Mouse (Mus musculus) spleen, postnatal 10 days (tissue): ENCODE data around the gene Fam3b.

Source experiments
- DNase-seq, 2 experiments: peaks; one replicate each; pipeline ENCODE4 v3.0.0; 2021 to 2022; ENCODE audit warnings: low spot score in 2 of 2

The Fam3b gene

DNA sequence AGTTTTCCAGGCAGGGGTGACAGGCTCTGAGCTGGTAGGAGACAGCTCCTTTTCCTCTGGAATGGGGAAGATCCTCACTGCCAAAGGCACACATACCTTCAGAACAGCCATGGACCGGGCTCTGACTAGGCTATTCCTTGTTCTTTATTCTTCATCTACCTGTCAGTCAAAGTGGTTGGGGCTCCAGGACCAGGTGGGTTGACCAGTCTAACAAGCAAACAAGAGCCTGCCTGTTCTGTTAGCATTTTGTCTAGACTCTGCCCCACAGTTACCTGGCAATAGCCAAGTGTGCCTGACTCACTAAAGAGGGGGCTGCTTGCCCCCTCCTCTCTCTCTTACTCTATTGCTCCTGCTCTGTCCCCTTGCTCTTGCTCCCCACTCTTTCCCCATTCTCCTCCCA is 22.2 kb downstream of the Fam3b start:
- DNase-seq: no peak

DNA sequence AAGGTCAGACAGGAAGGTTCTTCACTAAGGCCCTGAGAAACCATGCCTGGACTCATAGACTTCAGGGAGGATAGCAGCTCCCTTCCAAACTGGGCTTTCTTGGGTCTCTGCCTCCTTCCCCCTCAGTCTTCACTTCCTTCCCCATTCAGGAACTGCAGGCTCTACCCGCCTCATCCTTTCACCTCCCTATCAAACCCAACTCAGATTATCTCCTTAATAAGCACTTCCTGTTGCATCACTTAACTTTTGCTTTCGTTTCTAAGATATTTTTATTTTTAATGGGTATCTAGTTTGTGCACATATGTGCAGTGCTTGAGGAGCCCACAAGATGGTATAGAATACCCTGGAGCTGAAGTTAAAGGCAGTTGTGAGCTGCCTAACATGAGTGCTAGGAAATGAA is 36.0 kb downstream of the Fam3b start:
- no peak for DNase-seq

DNA sequence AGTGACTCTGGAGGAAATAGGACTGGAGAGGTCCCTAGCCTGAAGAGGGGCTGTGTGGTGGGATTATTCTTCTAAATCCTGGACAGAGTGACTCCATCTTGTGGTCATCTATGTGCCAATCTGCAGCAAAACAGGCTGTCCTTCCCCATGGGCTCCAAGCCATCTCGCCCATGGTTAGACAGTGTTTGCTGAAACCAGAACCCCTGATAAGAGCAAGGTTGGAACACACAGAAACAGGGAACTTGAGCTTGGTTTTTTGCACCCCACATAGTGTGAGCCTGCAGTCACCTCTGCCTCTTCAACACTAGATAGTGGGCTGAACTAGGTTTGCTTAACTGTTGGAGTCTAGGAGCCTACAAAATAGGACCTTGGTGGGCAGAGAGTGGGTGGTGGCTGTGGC is 38.1 kb downstream of the Fam3b start:
- DNase-seq: no peak

DNA sequence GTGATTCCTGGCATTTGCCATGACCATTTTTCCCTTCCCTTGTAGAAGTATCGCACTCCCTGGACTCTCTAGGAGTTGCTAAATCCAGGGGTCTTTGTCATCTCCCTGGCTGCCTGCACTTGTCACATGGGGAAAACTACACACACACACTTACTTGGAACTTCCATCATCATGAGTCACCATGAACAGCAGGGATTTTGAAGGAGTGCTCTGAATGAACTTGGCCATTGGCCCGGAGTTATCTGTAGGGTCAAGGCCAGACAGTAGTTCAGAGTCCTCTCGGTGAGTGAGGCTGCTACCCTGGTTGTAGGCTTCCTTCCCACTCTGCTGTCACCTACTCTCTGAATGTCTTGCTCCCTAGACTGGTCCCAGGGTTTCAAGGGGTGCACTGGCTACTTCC is 39.0 kb downstream of the Fam3b start:
- DNase-seq: no peak

DNA sequence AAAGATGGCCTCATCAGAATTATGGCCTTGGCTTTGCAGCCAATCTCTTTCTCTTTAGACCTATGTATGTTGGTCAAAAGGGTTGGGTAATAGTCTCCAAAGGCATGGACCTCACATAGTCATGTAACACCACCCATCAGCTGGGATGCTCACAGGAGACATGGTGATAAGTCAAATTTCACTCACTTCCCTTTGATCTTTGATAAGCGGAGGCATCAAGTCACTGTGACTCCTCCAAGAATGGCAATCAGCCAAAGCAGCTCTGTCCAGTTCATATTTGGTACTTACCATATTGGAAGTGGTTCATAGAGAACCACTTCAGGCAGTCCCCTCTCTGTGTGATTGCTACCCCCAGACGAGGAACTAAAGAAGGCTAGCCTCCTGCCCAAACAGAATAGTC is 39.9 kb downstream of the Fam3b start:
- DNase-seq: no peak

DNA sequence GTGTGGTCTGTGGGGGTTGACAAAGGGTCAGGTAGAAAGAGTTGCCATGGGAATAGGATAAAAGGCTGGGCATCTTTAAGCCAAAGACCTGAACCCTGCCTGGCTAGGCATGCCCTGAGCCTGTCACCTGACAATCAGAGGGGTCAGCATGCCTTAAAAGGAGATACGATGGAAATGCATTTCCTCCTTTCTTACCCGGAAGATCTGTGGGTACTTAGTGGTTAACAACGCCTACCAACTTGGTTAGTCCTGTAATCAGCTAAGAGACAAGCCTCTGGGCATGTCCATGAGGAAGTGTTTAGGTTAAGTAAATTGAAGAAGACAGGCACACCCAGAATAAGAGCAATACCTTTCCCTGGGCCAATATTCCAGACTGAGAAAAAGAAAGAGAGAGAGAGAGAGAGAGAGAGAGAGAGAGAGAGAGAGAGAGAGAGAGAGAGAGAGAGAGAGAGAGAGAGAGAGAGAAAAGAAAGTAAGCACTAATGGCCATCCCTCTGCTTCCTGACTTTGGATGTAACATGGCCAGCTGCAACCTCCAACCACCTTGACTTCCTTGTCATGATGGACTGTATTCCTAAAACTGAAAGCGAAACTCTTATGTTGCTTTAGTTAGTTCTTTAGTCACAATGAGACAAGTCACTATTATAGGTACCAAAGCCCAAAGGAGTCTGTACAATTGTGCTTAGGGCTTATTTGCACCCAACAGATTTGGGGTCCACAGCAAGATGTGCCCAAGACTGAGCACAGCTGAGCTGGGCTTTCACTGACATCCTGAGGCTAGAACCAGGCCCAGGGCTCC is 46.4 kb downstream of the Fam3b start:
- no peak for DNase-seq

DNA sequence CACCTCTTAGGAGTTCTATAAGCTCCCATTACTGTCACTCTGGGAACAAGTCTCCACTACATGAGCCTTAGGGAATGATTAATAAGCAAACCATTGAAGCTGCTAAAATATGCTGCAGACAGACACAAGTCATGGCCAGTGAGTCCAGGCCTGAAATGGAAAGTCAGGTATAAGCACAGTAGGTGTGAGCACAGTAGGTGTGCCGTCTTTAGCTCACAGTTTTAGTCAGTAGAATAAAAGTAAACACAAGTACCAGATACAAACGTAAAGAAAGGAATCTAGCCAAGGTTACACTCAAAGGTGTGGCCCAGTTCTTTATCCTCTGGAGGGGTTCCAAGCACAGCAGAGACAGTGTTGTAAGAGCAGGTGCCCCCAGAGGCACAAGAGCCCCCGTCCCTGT is 47.1 kb downstream of the Fam3b start:
- DNase-seq: no peak

DNA sequence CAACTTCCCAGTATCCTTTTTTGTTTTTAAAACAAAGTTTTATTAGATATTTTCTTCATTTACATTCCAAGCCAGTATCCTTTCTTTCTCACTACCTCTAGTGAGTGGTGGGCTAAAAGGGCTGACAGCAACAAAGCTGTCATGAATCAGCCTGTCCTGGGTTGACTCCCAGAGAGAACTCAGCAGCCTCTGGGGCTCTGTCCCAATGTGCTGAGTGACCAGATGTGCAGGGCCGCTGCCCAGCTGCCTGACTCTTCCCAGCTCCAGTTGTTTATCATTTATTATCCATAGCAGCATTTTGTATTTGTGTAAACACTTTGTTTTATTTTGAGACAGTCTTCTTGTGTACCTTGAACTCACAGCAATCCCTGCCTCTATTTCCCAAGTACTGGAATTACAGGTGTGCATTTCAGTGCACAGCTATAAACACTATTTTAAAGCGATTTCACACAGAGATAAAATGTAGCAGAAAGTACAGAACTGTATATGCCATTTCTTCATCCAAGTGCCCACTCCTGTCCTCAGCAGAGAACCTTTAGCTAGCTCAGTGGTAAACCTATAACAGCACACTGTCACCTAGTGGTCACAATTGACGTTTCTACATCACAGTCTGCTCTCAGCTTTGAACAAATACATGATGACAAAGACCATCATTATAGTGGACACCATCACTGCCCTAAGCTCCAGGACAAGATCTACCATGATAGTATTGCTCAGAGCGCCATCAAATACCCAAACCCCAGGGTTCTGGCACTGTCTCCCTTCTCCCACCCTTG is 48.2 kb downstream of the Fam3b start:
- DNase-seq: no peak

DNA sequence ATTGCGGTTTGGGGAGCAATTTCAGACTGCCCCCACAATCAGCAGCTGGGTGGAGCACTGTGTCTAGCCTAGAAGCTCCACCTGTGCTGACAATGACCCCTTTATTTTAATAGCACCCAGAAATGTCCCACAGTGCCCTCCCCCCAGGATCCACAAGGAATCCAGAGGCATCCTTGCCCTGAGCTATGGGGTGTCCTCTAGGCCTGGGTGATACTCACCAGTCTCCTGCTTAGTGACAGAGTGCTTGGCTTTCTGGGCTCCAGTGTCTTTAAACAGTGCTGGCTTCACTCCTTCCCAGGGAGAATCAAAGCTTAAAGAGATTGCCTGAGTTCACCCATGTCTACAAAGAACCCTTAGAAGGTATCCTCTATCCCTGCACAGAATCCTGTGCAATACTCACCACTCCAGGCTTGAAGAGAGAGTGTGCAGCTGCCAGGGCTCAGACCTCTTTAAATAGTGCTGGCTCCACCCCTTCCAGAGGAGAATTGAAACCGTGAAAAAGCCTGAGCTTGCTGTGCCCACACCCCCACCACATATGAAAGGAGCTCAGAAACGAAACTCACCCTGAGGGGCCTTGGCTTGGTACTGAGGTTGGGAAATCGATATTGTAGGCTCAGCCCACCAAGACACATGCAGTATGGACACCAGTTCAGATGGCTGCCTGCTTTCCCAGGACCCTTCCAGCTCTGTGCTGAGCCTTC is 52.0 kb downstream of the Fam3b start, which contains the start of gene Mx1:
TSS of gene Mx1 (minus strand) at position 427 of the 701 bp plus-strand sequence.
- DNase-seq: peak in 1 of 2 experiments; percentile 27

DNA sequence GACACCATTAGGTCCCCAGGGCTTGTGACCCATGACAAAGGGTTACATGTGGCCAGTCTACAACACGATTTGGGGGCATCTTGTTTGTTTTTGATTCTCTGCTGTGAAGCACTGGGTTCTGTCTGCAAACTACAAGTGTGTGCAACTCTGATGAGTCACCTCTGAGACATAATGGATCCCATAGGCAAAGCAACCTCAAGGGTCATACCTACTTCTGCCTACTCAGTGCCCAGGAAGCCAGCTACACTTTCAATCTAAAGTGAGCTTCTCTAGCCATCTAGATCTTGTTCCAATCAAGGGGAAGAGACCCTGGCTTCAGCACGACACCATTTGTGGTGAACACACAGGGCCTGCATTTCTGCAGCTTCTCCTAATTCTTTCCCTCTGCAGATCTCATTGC is 53.3 kb downstream of the Fam3b start:
- DNase-seq: no peak

DNA sequence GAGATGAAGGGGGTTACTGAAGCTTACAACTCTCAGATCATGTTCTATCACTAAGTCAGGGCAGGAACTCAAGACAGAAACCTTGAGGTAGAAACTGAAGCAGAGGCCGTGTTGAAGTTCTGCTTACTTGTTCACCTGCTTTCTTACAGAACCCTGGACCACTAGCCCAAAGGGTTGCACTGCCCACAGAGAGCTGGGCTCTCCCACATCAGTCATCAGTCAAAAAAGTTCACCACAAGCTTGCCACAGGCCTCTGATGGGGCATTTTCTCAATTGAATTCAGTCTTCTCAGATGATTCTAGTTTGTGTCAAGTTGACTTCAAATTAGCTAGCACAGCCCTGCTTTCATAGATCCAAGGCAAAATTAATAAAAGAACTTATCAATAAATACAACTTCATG is 54.8 kb downstream of the Fam3b start:
- no peak for DNase-seq

DNA sequence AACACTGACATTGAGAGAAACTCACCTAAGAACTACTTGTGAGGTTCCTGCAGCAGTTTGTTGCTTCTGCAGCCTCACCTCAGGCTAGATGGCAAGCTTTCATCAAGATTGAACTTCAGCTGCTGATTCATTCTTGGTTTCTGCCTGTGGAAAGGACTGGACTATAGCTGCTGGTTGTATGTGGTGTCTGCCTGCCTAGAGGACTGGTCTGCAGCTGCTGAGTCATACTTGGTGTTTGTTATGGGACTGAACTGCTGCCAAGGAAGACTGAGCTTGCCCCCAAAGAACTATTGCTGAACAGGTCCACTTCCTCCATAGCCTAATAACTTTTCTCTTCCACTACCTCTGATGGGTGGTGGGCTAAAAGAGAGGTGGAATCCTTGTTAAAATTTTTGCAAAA is 67.2 kb downstream of the Fam3b start:
- DNase-seq: no peak

DNA sequence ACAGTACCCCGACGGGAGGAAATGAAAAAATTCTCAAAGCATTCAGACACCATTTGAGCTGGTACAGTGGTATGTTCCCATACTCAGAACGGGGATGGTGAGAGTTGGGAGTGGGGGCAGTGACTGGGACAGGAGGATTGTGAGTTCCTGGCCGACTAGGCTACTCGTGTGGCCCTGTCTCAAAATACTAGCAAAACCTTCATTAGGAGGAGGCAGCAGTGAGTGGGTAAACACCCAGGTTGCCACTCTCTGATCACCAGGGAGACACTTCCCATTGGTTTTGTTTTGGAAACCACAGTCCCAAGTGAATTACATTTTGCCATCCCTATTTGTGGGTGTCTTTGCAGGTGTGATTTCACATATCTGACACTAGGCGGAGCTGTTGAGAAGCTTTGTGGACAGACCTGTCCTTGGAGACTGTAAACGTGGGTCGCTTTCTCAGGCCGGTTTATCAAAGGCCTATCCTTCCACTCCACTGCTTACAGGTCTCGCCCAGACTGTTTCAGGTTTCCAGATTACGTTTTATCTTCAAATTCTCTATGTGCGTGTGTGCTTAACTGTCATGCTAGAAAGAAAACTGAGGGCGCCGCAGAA is 70.8 kb downstream of the Fam3b start:
- peak; percentile 8 to 33 for DNase-seq

DNA sequence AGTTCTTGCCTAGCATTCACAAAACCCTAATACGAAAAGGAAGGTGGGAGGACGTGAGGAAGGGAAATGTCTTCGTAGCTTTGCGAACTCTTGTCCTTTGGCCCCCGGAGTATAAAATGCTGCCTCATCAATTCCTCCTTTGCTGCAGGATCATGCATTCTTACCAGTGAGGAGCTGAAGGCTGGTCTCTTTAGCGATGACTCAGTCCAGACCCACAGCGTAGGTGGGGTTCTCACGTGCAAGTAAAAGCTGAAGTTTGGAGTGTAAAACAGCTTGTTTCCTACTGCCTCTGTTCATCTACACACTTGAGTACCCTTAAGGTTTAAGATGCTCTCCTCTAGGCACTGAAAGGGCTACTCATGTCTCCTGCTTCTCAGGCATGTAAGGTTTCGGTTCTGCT is 72.6 kb downstream of the Fam3b start:
- no peak for DNase-seq

DNA sequence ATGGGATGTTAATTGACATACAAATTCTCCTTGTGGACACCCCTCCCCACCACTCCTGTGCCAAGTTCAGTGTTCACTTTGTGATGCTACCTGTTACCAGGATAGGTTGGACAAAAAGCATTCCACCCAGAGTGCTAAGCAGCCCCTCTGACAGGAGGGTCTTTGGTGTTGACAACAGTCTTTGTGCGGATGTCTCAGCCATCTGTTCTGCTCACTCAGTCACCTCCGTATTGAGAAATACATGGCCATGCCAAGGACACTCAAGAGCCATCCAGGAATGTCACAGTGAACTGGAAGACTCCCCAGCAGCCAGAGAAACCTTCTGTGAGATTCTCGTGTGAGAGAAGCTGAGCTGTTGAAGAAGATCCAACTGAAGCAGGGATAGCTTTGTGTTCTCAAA is 76.4 kb downstream of the Fam3b start:
- no peak for DNase-seq

DNA sequence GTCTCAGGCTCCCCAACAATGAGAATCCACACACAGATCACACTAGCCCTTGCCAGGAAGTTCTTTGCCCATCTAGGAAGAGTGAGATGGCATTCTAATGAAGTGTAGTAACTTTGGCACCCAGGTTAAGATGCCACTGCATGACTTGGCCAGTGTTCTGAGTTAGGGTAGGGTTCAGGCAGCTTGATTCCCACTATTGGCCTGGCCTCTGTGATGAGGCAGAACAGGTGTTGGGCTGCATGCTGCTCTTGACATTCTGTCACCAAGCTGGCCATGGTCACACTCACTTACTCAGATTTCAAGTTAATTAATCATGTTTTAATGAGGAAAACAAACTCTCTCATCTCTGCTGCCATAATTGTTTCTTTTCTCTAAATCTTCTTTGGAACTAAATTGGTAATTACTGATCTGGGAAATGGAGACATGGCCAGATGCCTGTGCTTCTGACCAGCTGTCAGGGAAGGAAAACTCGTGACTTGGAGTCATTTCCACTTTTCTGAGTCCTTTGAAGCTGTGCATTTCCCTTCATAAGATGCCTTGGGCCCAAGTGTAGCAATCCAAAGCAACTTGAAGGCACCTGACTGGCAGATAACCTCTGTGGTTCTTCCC is 77.1 kb downstream of the Fam3b start:
- DNase-seq: no peak

DNA sequence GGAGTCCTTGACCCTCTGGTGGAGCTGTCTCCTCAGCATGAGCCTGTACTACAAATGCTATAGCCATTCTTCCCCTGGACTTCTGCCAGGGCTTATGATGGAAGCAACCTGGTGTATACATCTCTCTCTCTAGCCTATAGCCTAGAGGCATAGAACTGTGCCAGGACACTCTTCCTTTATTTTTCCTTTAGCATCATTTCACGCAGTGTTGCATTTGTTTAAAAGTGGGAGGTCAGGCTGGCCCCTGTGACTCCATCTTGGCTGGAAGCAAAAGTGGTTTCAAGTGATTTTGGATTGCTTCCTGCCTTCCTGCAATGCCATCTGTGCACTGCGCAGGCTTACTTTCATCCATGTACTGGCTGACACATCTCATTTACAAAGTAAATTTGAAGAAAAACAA is 80.4 kb downstream of the Fam3b start:
- DNase-seq: no peak

DNA sequence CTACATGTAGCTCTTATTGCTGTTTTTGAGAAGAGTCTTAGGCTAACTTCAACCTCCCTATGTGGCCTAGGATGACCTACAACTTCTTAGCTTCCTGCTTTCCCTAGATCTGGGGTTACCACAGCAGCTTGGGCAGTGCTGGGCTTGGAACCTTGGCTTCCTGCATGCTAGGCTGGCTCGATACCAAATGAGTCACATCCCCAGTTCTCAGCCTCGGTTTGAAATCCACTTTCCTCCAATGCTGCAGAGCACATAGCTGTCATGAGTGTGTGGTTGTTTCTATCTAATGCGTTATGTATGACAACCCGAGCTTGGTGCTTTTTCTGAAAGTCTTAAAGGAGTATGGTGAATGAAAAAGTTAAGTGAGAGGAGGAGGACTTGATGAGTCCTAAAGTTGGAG is 83.3 kb downstream of the Fam3b start:
- no peak for DNase-seq

DNA sequence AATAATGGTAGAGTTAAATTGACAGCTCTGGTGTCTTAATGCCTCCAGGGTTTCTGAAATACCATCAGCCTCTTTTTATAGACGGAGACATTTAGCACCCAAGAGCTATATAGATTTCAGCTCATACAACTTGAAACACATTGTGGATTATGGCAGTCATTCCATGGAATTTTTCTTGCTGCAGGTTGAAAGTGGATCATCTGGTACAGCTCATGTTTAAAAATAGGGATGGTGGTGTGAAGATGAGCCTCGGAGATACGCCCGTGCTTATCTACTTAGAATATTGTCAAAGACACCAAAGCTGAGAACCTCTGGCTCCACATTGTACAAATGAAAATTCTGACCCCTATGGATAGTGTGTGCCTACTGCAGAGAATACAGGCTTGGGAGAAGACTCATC is 84.5 kb downstream of the Fam3b start:
- DNase-seq: no peak

DNA sequence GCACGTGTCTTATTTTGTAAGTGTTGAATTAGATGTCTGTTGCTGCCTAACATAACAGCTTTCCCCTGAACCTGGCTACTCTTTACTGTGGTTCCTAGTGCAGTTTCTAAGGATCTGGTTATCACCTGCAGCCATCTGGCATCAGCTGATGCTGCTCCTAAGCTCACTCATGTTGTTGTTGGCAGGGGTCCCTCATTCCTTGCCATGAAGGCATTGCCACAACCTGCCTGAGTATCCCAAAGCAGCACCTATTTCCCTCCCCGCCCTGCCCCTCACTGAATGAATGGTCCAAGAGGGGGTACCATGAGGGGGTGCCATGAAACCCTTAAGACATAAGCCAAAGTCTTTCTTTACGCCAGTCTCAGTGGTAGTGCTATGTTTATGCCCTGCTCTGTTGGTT is 86.6 kb downstream of the Fam3b start:
- no peak for DNase-seq

DNA sequence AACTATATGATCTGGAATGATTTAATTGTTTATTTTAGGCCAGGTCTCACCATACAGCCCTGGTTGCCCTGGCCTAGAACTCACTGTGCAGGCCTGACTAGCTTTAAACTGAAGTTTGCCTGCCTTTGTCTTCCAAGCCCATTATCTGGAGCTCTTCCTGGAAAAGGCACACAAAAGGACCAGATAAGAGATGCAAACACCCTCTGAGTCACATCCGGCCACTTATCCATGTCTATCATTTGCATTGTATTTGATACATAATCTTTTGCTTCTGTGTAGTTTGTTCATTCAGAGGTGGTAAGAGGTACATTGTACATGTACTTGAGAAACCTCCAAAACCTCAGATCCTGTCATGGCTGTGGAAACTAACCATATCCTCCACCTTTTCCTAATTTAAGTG is 91.0 kb downstream of the Fam3b start:
- no peak for DNase-seq

DNA sequence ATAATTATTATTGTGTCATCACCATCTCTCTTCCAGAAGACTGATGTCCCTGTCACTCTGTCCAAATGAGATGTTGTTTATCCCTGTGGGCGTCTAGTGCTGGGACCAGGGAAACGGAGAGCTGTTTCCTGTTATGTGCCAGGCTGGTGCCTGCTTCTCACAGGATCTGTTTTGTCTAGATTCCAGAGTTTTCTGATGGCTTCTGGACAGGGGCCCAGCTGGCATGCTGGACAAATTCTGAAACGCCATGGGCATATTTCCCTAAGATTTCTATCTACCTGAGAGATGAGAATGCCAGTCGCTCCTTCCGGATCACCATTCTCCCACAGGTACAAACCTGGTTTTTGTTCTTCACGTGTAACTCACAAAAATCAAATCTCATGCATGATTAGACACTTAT is 92.9 kb downstream of the Fam3b start:
- DNase-seq: no peak
